Mouse (Mus musculus) brown adipose tissue, adult 24 weeks (tissue): ENCODE data around the gene Prl7d1. TPM values are rescaled to one million over a fixed set of nuclear protein-coding genes. Genes with fewer than 3 reads are reported as not detected.
"Not testable (repeated sequence)": the region's sequence is repeated elsewhere in the genome, so short reads cannot be mapped to it uniquely, and the experiment has no call there.

Source experiments
- H3K27ac ChIP-seq: fragments of 200-500 bp; replicated peaks from 2 replicates; pipeline ENCODE4 v1.5.1; 2012; ENCODE audit warnings: low read depth, mild to moderate bottlenecking, low read length
- H3K4me1 ChIP-seq: fragments of 200-500 bp; 2 replicates; pipeline ENCODE4 v1.6.1; 2012; ENCODE audit warnings: low read length, mixed read lengths; ENCODE audit not compliant: control insufficient read depth, insufficient read depth, insufficient read length
- H3K4me3 ChIP-seq: fragments of 200-500 bp; 2 replicates; pipeline ENCODE4 v1.5.1; 2012; ENCODE audit warnings: low read depth, mild to moderate bottlenecking, low read length, moderate library complexity; ENCODE audit not compliant: insufficient read depth
- polyA plus RNA-seq: library from polyadenylated mRNA; stranded (reverse); fragments of >200 nt; gene quantifications from 2 replicates; pipeline ENCODE4 v1.2.4, GENCODE M21; 2012; ENCODE audit not compliant: missing spikeins, insufficient read depth, insufficient read length

Prl7d1 gene
- not detected in 2 replicates for polyA plus RNA-seq

GRCm38 (mm10) chr13:27716636-27717035 lies at the start of gene Prl7d1:
Gene Prl7d1 (minus strand): TSS chr13:27716736.
- Histone ChIP-seq H3K27ac (no peak within 1 kb of the TSS), H3K4me1 (no peaks in the 10 kb centered on the region), H3K4me3 (no peak within 1 kb of the TSS)

GRCm38 (mm10) chr13:27734512-27735186 lies 18.1 kb upstream of the Prl7d1 start:
- H3K4me1 ChIP-seq = no peaks in the 10 kb centered on the region
- no peak overlapping the region for H3K27ac ChIP-seq
- no peak overlapping the region for H3K4me3 ChIP-seq

GRCm38 (mm10) chr13:27730286-27730959 lies 13.9 kb upstream of the Prl7d1 start:
- H3K27ac ChIP-seq, H3K4me1 ChIP-seq, H3K4me3 ChIP-seq: not testable (repeated sequence)

GRCm38 (mm10) chr13:27725057-27725456 lies 8.5 kb upstream of the Prl7d1 start:
- H3K4me1 ChIP-seq, H3K4me3 ChIP-seq, H3K27ac ChIP-seq: not testable (repeated sequence)

GRCm38 (mm10) chr13:27706521-27706920 lies 10.0 kb downstream of the Prl7d1 start:
- no peaks in the 10 kb centered on the region for H3K4me1 ChIP-seq
- no peak overlapping the region for H3K4me3 ChIP-seq
- peak overlapping the region; percentile 84; the same call in 1 of the 2 replicates for H3K27ac ChIP-seq

GRCm38 (mm10) chr13:27667936-27668335 lies 48.6 kb downstream of the Prl7d1 start, which contains the start of gene Prl7a2:
Gene Prl7a2 (minus strand): TSS chr13:27668036.
- no peak within 1 kb of the TSS for H3K27ac ChIP-seq
- H3K4me1 ChIP-seq = no peaks in the 10 kb centered on the region

GRCm38 (mm10) chr13:27660747-27661146 lies 55.8 kb downstream of the Prl7d1 start:
- H3K27ac ChIP-seq = no peak overlapping the region
- H3K4me3 ChIP-seq = no peak overlapping the region
- no peaks in the 10 kb centered on the region for H3K4me1 ChIP-seq

More at GRCm38 (mm10) chr13:27667936-27668335, 48.6 kb downstream of the Prl7d1 start, which contains the start of gene Prl7a2:
- no peak within 1 kb of the TSS for H3K4me3 ChIP-seq

Other genes starting within 250 kb of the Prl7d1 start
- not detected in 2 replicates for gene Prl8a8, start 203.5 kb downstream of the Prl7d1 start, polyA plus RNA-seq
- not detected in 2 replicates for gene Prl8a9, start 152.1 kb downstream of the Prl7d1 start, polyA plus RNA-seq
- not detected in 2 replicates for gene Prl8a1, start 134.6 kb downstream of the Prl7d1 start, polyA plus RNA-seq
- gene Prl7b1, start 106.2 kb downstream of the Prl7d1 start, polyA plus RNA-seq = not detected in 2 replicates
- not detected in 2 replicates for gene Prl7a1, start 74.2 kb downstream of the Prl7d1 start, polyA plus RNA-seq
- not detected in 2 replicates for gene Prl7a2, start 48.7 kb downstream of the Prl7d1 start, polyA plus RNA-seq
- not detected in 2 replicates for gene Prl7c1, start 64.1 kb upstream of the Prl7d1 start, polyA plus RNA-seq
- not detected in 2 replicates for gene Prl2a1, start 84.9 kb upstream of the Prl7d1 start, polyA plus RNA-seq
- gene Prl2c1, start 132.6 kb upstream of the Prl7d1 start, polyA plus RNA-seq = not detected in 2 replicates